Mouse (Mus musculus) embryonic facial prominence, embryonic 15.5 days (tissue): ENCODE measurements at regions not wholly inside any gene's neighbourhood (a gene's known extent, or its start where the extent isn't known, plus 50 kb on each side); places are given as distances from the start of the nearest gene placed in this dataset.
A peak's percentile ranks its signal among the peaks of the same experiment; 100 is the strongest.

Experiments used
- ATAC-seq: fragments of 200-750 bp; cut with Nextera tagmentation; 2 replicates; pipeline ENCODE4 v1.8.0; 2017; ENCODE audit warnings: low read depth, moderate TSS enrichment; ENCODE audit not compliant: insufficient number of reproducible peaks, low FRiP score, low TSS enrichment
- H3K27ac ChIP-seq: fragments of 300-500 bp; sonication (generic); replicated peaks from 2 replicates; pipeline ENCODE4 v1.5.1; 2015; ENCODE audit warnings: mild to moderate bottlenecking, inconsistent platforms
- H3K27me3 ChIP-seq: fragments of 300-500 bp; sonication (generic); 2 replicates; pipeline ENCODE4 v1.6.1; 2015; ENCODE audit warnings: inconsistent platforms
- H3K36me3 ChIP-seq: fragments of 300-500 bp; sonication (generic); 2 replicates; pipeline ENCODE4 v1.6.1; 2015; ENCODE audit warnings: mild to moderate bottlenecking, inconsistent platforms
- H3K4me1 ChIP-seq: fragments of 300-500 bp; sonication (generic); 2 replicates; pipeline ENCODE4 v1.6.1; 2015; ENCODE audit warnings: inconsistent platforms
- H3K4me2 ChIP-seq: fragments of 300-500 bp; sonication (generic); replicated peaks from 2 replicates; pipeline ENCODE4 v1.6.1; 2015; ENCODE audit warnings: mild to moderate bottlenecking, inconsistent platforms
- H3K4me3 ChIP-seq: fragments of 300-500 bp; sonication (generic); replicated peaks from 2 replicates; pipeline ENCODE4 v1.5.1; 2015; ENCODE audit warnings: mild to moderate bottlenecking, inconsistent platforms
- H3K9ac ChIP-seq: fragments of 300-500 bp; sonication (generic); 2 replicates; pipeline ENCODE4 v1.6.1; 2015; ENCODE audit warnings: inconsistent platforms
- H3K9me3 ChIP-seq: fragments of 300-500 bp; sonication (generic); replicated peaks from 2 replicates; pipeline ENCODE4 v1.6.1; 2016; ENCODE audit warnings: inconsistent platforms
- WGBS: fragments of 180-500 bp; shearing (Covaris S2); methylation state at CpG from one replicate; pipeline ENCODE4 v1.1.7; 2015; 5-methylcytosine and 5-hydroxymethylcytosine counted together

DNA sequence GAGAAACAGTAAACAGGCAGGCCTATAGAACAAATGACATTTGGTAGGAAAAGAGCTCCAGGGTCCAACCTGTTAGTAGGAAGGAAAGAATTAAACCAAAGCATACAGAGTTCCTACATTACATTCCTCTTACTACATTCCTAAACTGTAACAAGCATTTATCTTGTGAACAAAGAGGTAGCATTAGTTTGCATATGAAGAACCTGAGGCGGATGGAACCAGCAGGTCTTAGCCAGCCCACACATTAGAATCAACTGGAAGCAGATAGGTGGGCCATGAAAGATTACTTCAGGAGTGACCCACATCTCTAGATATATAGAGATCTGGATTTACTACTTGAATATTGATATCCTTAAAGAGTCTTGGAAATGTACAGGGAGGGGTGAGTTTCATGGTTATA, 238.8 kb downstream of the Klf5 start:
- Histone ChIP-seq H3K4me3 (no peak overlapping the region), H3K27me3 (no peaks in the 10 kb centered on the region), H3K27ac (no peak overlapping the region), H3K9me3 (no peaks in the 10 kb centered on the region), H3K4me1 (no peaks in the 10 kb centered on the region), H3K4me2 (no peak overlapping the region), H3K36me3 (no peaks in the 10 kb centered on the region), H3K9ac (no peak overlapping the region)
- ATAC-seq = no peak
- WGBS = 80% methylated on average over 1 of the region's 1 CpGs

DNA sequence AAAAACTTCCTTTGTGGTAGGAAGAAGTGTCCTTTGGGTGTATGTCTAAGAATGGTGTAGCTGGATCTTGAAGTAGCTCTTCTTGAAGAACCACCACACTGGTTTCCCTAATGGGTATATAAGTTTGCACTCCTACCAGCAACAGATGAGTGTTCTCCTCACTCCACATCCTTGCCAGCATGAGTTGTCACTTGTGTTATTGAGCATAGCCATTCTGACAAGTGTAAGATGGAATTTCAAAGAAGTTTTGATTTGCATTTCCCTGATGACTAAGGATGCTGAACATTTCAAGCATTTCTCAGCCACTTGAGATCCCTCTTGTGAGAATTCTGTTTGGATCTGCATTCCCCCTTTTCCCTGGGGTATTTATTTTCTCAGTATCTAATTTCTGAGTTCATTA, 243.2 kb downstream of the Klf5 start:
- Histone ChIP-seq H3K27me3 (no peaks in the 10 kb centered on the region), H3K36me3 (no peaks in the 10 kb centered on the region), H3K9me3 (no peaks in the 10 kb centered on the region), H3K4me2 (no peak overlapping the region), H3K9ac (no peak overlapping the region), H3K27ac (no peak overlapping the region), H3K4me3 (no peak overlapping the region), H3K4me1 (no peaks in the 10 kb centered on the region)
- no peak for ATAC-seq

GRCm38 (mm10) chr14:99547931-99548330, 249.4 kb downstream of the Klf5 start:
- Histone ChIP-seq H3K4me1 (no peaks in the 10 kb centered on the region), H3K4me2 (no peak overlapping the region), H3K4me3 (no peak overlapping the region), H3K27ac (no peak overlapping the region), H3K9ac (no peak overlapping the region), H3K36me3 (no peaks in the 10 kb centered on the region), H3K27me3 (no peaks in the 10 kb centered on the region), H3K9me3 (no peaks in the 10 kb centered on the region)
- WGBS = 83% methylated on average over 6 of the region's 6 CpGs
- ATAC-seq = no peak

- Histone ChIP-seq H3K4me3 (no peak overlapping the region), H3K4me2 (no peak overlapping the region), H3K9ac (no peak overlapping the region), H3K36me3 (no peaks in the 10 kb centered on the region), H3K4me1 (no peaks in the 10 kb centered on the region), H3K27ac (no peak overlapping the region), H3K27me3 (no peaks in the 10 kb centered on the region), H3K9me3 (no peaks in the 10 kb centered on the region)
- no peak for ATAC-seq
- WGBS = 75% methylated on average over 14 of the region's 14 CpGs
Measured at GRCm38 (mm10) chr14:99548363-99549248, 250.1 kb downstream of the Klf5 start.

GRCm38 (mm10) chr14:99564024-99564423, 265.5 kb downstream of the Klf5 start:
- Histone ChIP-seq H3K4me1 (no peaks in the 10 kb centered on the region), H3K36me3 (no peaks in the 10 kb centered on the region), H3K27me3 (no peaks in the 10 kb centered on the region), H3K27ac (no peak overlapping the region), H3K9ac (no peak overlapping the region), H3K4me3 (no peak overlapping the region), H3K9me3 (no peaks in the 10 kb centered on the region), H3K4me2 (no peak overlapping the region)
- 81% methylated on average over 9 of the region's 9 CpGs for WGBS
- ATAC-seq = no peak

- H3K9ac ChIP-seq = no peak overlapping the region
- no peak overlapping the region for H3K27ac ChIP-seq
- ATAC-seq = no peak
- H3K4me2 ChIP-seq = no peak overlapping the region
- H3K4me3 ChIP-seq = no peak overlapping the region
- H3K4me1 ChIP-seq = 0 out of 2 replicates have a peak, but pooled peaks cover 5% of the 10 kb centered on the region
- no peaks in the 10 kb centered on the region for H3K27me3 ChIP-seq
- WGBS = 71% methylated on average over 2 of the region's 2 CpGs
- no peaks in the 10 kb centered on the region for H3K9me3 ChIP-seq
- H3K36me3 ChIP-seq = no peaks in the 10 kb centered on the region
Measured at GRCm38 (mm10) chr14:99574146-99574545, 275.7 kb downstream of the Klf5 start.

- peak overlapping the region; percentile 53 for H3K4me2 ChIP-seq
- peak overlapping the region; percentile 35 for H3K4me3 ChIP-seq
Measured at GRCm38 (mm10) chr14:99578665-99579064, 280.2 kb downstream of the Klf5 start.

GRCm38 (mm10) chr14:99579271-99579759, 280.8 kb downstream of the Klf5 start:
- no peaks in the 10 kb centered on the region for H3K36me3 ChIP-seq
- no peaks in the 10 kb centered on the region for H3K9me3 ChIP-seq
- 29% methylated on average over 10 of the region's 10 CpGs for WGBS
- peak; percentile 80 for ATAC-seq
- peak overlapping the region; percentile 35; the same call in 1 of the 2 replicates for H3K4me3 ChIP-seq
- peak overlapping the region; percentile 53 for H3K4me2 ChIP-seq
- peaks cover 17% of the 10 kb centered on the region for H3K4me1 ChIP-seq
- peak overlapping the region; percentile 88 for H3K27ac ChIP-seq
- no peaks in the 10 kb centered on the region for H3K27me3 ChIP-seq
- no peak overlapping the region for H3K9ac ChIP-seq

More at GRCm38 (mm10) chr14:99578665-99579064, 280.2 kb downstream of the Klf5 start:
- ATAC-seq = no peak; the same call in 1 of the 2 replicates
- Histone ChIP-seq H3K9me3 (no peaks in the 10 kb centered on the region), H3K27me3 (no peaks in the 10 kb centered on the region), H3K36me3 (no peaks in the 10 kb centered on the region), H3K27ac (peak overlapping the region; percentile 88), H3K9ac (0 out of 2 replicates have a peak overlapping the region, but pooled peaks have one; percentile 6), H3K4me1 (peaks cover 17% of the 10 kb centered on the region)
- WGBS = 39% methylated on average over 17 of the region's 17 CpGs

DNA sequence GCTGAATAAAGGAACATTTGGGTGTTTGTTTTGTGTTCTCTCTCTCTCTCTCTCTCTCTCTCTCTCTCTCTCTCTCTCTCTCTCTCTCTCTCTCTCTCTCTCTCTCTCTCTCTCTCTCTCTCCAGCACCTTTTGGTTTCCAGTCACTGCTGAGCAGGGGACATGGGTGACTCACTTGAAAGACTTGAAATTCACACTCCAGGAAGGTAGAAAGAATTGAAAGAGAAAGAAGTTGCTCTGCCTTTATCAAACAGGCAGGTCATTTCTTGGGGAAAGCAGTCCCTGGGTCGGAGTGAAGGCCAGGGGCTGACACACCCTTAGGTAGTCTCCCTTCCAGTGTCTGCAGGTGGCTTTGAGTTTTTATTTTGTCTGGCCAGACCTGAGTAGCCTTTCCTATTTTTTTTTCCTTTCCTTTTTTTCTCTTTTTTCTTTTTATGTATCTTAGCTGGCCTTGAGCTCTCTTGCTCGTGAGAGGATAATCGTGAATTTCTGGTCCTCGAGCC, 281.3 kb downstream of the Klf5 start:
- no peaks in the 10 kb centered on the region for H3K36me3 ChIP-seq
- H3K27ac ChIP-seq = peak overlapping the region; percentile 87
- peaks cover 17% of the 10 kb centered on the region for H3K4me1 ChIP-seq
- no peak for ATAC-seq
- WGBS = 50% methylated on average over 4 of the region's 4 CpGs
- no peak overlapping the region for H3K9ac ChIP-seq
- H3K27me3 ChIP-seq = no peaks in the 10 kb centered on the region
- no peak overlapping the region for H3K4me3 ChIP-seq
- peak overlapping the region; percentile 53; the same call in 1 of the 2 replicates for H3K4me2 ChIP-seq
- no peaks in the 10 kb centered on the region for H3K9me3 ChIP-seq

DNA sequence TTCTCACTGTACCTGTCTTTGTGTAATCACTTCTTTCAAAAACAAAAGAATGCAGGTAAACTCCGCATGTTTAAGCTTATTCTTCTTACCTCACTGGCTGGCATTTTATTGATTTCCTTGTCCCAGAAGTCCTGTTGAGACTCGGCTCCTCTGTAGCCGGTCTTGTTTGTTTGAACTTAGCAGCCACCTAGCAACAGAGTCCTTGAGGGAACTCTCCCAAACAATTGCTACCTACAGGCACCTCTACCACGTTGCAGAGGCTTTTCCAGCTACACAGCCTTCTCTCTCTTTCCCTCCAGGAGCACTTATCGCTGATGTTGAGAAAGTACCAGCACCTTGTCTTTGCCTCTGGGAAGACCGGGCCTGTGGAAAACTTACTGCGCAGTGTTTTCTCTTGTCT, 285.7 kb downstream of the Klf5 start:
- peak overlapping the region; percentile 44 for H3K27ac ChIP-seq
- no peaks in the 10 kb centered on the region for H3K9me3 ChIP-seq
- H3K4me2 ChIP-seq = no peak overlapping the region
- ATAC-seq = no peak
- no peak overlapping the region for H3K9ac ChIP-seq
- H3K27me3 ChIP-seq = no peaks in the 10 kb centered on the region
- H3K4me1 ChIP-seq = peaks cover 13% of the 10 kb centered on the region
- no peaks in the 10 kb centered on the region for H3K36me3 ChIP-seq
- WGBS = 49% methylated on average over 7 of the region's 7 CpGs
- no peak overlapping the region for H3K4me3 ChIP-seq

DNA sequence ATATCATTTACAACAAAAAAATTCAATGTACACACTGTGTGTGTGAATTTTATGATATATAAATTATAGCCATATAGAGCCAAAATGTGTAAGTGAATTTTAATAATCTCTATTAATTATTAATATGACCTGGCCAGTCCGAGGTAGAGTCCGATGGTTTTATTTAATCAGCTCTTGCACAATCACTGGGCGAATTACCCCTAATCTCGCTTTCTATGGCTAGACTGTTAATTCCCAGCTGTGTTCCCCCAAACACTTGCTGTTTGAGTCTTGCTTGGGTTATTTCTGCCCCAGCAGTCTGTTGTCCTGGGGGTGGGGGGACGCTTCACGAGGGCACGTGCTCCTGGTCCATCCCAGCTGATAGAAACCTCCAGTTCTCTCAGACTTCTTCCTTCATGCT, 287.5 kb downstream of the Klf5 start:
- H3K27me3 ChIP-seq = no peaks in the 10 kb centered on the region
- H3K27ac ChIP-seq = no peak overlapping the region
- no peak for ATAC-seq
- 95% methylated on average over 7 of the region's 7 CpGs for WGBS
- H3K9ac ChIP-seq = no peak overlapping the region
- H3K9me3 ChIP-seq = no peaks in the 10 kb centered on the region
- no peak overlapping the region for H3K4me3 ChIP-seq
- H3K4me2 ChIP-seq = no peak overlapping the region
- no peaks in the 10 kb centered on the region for H3K36me3 ChIP-seq
- H3K4me1 ChIP-seq = peaks cover 6% of the 10 kb centered on the region
